Mouse (Mus musculus) telencephalon, adult 2 months (tissue): ENCODE data around the gene Slfnl1.

Experiments used
- DNase-seq: peaks from one replicate; pipeline ENCODE4 v3.0.0-alpha.2; 2011; ENCODE audit warnings: low read depth, low spot score

Slfnl1 gene

DNA sequence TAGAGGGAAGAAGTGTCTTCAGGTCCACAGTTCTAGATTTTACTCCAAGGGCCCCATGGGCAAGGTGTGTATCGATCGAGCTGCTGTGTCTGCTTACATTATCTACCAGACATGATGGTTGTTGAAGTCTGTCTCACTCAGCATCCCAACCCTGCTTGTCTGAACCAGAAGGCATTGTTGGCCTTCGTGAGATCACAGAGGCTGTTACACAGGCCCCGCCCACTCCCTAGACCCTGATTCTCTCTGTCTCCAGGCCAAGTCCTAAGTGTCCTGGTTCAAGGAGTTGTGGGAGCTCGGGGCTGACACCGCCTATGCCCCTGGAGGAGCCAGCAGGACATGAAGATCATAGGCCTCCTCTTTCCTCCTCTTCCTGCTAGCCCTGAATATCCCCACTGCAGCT lies at the start of gene Slfnl1:
Gene Slfnl1, plus strand, starts transcription at position 246 of the 400 bp plus-strand sequence.
- no peak for DNase-seq

DNA sequence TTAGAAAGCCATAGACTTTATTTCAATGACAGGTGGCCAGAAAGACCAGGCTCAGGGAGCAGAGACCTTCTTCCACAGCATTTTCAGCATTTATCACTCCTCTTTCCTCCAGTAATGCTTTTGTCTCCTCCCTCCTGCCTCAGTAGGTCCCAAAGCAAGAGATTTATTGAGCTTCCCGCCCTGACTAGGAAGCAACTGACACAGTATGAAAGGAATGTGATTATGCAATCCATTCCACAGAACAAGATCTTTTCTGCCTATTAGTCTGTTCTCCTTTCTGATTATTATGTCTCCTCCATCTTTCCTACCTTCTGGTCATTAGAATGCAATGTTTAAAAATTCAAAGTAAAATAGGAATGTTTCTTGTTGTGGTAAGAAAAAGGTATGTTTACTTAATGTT lies 44.3 kb upstream of the Slfnl1 start:
- no peak for DNase-seq

DNA sequence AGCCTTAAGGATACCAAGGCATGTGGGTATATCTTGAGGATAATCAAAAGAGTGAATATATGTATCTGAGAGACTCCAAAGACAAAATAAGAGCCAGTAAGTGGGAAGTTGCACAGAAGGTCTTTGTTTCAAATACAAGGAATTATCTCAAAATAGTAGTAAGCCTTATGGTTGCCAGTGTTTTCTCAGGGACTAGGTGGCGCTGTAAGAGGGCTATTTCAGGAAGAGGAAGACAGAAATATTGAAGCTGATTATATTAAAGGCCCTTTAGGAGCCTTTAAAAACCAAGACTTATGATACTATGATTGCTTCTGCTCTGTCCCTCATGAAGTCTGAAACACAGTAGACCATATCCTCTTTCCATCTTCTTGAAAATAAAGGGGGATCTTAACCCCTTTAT lies 25.1 kb upstream of the Slfnl1 start:
- DNase-seq, result no peak

DNA sequence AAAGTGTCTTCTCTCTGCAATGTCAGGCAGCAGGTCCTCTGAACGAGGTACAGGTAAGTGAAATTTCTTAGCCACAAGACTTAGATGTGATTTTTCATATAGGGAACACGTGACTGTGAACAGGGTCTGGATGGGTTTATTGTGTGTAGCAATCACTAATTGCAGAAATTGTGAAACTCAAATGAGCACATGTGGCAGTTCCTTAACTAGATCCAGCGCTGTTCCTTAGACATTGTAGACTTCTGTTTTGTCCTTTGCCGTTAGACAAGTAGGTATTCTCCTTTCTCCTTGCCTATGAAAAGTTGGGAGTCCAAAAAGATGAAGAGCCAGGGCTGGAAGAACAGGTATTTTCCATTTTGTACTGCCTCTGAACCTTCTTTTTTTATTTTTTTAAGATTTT lies 20.8 kb upstream of the Slfnl1 start:
- DNase-seq, result no peak

DNA sequence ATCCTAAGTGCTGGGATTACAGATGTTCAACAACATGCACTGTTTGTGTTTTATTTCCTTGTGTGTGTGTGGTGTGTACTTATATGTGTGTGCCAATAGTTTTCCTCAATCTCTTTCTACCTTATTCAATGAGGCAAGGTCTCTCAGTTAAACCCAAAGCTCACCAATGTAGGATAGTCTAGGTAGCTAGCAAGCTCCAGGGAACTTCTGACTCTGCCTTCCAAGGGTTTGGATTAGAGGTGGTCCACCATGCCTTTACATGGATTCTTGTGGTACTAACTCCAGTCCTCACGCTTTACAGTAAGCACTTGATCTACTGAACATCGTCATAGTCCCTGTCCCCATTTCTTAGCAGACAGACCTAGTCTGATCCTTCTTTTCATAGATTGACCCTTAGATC lies 17.7 kb upstream of the Slfnl1 start:
- DNase-seq, result no peak

DNA sequence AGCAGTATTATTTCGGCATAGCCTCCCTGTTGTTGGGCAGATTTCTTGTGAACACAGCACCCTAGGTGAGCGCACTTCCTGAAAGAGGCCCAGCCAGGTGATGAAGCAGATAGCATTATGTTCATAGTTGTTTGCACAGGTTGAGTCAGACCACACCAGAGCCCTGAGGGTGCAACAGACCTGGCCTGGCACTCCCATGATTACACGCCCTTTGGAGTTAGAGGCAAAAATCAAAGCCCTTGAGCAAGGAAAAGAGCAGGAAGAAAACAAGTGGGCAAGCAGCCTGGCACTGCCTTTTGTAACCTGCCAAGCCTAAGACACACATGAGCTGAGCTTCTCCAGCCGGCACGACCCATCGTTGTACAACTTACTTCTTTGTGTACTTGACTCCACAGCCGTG lies 15.5 kb upstream of the Slfnl1 start:
- DNase-seq, result no peak

DNA sequence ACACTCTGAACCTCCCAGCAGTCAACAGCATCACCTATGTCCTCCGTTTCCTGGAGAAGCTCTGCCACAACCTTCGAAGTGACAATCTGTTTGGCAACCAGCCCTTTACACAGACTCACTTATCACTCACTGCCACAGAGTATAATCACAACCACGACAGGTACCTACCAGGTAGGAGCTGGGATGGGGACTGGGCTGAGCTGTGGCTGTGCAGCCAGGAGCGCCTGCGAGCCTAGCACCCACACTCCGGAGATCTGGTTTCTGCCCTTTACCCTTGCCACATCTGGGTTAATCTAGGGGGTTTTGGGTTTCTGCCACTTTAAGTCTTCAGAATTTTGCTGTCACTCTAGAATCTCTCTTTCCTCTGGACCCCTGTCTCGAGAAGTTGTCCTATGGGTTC lies 15.1 kb upstream of the Slfnl1 start:
- no peak for DNase-seq

DNA sequence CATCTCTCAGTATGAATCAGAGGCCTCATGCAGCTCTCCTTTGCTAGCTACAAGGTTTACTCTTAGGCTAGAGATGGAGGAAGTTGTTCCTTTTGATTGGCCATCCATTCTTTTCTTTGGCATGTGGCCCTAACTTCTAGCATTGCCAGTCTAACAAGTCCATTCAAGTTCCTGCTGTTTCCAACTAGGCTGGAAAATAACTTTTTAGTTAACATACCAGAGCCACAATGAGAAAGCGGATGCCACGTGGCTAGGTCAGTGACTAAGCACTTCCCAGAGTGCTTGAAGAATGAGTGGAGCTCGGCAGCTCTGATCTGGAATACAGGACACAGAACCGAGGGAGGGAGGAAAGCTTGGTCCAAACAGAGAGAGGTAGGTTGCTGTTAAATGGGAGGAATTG lies 14.7 kb upstream of the Slfnl1 start:
- no peak for DNase-seq

DNA sequence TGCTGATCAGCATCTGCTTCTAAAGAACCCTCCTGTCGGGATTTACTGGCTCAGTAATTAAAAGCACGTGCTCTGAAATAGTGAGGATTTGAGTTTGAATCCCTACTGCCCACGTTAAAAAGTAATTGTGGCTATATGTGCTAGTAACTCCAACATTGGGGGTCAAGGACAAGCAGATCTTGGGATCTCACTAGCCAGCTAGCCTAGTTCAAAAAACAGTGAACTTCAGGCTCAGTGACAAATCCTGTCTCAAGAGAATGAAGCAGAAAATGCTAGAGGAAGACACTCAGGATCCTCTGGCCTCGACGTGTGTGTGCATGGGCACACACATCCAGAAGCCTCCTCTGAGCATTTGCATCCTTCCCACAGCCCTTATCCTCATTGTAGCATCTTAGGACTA lies 10.3 kb upstream of the Slfnl1 start:
- DNase-seq, result no peak

DNA sequence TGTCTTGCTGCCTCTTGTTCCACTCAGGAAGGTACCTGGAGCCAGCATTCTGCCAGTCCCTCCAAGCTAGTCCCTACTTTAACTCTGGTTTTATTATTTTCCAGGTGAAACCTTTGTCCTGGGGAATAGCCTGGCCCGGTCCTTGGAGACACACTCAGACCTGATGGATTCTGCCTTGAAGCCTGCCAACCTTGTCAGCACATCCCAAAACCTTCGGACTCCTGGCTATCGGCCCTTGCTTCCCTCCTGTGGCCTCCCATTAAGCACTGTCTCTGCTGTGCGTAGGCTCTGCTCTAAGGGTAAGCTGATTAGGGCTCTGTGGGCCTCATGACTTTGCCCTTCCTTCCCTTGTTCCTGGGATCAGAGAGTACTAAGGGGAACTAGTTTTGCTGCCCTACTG lies 9.7 kb upstream of the Slfnl1 start:
- no peak for DNase-seq

DNA sequence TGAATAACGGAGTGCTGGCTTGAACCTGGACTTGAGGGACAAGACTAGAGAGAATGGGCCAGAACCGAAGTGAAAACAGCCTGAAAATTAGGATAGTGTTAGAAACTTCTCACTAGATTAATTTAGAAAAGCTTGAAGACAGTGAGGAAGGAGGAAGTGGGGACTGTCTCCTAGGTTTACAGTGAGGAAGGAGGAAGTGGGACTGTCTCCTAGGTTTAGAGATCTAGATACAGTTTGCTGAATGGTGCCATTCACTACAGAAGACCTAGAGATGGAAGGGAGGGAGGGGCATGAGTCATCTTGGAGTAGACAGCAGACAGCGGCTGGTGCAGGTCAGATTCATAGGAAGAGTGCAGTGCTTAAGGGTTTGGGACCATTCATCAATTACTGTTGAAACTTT lies 8.9 kb upstream of the Slfnl1 start:
- DNase-seq, result no peak

DNA sequence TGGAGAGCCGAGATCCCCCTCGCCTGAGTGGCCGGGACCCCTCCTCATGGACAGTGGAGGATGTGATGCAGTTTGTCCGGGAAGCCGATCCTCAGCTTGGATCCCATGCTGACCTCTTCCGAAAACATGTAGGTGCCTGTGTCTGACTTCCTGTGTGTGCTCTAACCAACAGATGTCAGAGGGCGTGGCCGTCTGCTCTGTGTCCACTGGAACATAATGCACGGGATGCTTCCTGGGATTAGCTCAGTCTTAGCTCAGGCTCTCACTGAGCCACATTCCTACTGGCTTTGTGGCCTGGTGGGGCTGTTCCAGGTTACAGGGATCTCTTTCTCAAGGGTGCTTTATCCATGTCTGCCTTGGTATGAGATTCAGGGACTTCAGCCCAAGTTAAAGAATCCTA lies 3.9 kb upstream of the Slfnl1 start:
- DNase-seq, result no peak

DNA sequence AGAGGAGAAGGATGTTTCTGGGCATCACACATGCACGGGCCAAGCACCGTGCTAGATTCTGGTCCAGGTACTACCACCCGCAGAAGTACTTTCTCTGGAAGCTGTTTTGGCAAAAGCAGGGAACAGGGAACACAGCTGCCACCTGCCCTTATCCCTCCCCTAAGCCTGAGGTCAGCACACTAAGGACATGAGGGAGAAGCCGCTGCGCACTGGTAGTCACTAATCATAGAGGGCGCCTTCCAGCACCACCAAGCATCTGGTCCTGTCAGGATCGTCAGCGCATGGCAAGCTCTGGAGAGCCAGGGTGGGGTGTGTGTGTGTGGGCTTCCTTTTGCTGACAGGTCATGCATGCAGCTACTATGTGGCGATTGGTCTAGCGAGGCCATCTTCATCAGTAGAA lies 6.6 kb downstream of the Slfnl1 start:
- no peak for DNase-seq

DNA sequence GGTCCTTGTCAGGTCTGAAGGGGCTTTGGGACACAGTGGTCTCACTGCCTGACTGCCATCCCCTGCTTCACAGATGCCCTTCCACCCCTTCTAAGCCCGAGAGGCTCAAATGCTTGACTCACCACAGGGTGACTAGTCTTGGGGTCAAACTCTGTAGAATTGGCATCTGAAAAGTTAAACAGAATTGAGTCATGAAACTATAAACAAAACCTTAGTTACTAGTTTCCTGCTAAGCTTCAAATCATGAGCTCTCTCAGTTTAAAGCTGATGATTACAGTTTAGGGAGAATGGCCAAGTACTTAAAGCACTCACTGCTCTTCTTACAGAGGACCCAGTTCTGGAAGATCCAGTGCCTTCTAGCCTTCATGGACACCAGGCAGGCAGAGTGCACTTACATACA lies 12.9 kb downstream of the Slfnl1 start:
- DNase-seq, result no peak

DNA sequence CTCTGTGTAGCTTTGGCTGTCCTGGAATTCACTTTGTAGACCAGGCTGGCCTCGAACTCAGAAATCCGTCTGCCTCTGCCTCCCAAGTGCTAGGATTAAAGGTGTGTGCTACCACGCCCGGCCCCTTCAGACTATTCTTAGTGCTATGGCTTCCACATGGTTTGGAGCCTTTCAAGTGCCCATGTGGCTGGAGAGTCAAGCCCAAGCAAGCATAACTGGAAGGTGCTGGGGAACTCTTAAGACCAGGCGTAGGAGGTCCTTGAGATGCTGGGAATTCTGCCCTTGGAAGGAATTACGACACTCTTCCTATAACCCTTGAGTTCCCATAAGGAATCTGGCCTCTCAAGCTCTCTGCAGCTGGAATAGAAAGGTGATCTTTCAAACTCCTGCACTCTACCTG lies 24.6 kb downstream of the Slfnl1 start:
- DNase-seq, result no peak

DNA sequence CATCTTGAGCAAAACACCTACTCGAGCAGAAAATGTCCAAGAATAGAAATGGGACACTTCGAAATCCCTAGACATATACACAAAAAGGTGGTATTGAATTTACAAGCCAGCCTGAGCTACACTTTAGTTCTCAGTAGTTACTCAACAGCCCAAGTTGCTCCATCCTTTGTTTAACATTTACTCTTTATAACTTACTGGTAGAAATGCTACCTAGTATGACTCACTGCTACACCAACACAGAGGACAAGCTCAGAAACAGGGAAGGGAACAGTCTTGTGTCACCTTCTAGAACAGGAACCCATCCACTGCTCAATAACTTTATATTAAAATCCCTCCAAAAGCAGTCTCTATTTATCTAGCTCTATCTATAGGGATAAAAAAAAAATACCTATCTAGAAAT lies 33.7 kb downstream of the Slfnl1 start:
- peak; percentile 11 for DNase-seq

DNA sequence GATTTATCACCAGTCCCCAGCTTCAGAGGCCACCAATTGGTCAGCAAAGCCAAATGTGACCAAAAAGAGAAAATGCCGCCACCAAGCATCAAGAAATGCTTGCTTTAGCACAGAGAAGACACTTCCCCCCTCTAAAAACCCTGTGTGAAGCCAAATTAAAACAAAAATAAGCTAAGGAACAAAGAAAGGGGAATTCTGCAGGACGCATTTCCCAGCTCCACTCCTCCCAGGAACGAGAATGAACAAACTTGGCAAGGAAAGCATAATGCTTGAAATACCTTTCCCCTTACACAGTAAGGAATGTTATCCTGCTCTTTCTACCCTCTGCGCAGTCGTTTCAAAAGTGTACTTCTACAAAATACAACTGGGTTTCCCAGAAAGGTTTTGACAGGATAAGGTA lies 36.0 kb downstream of the Slfnl1 start:
- DNase-seq, result no peak

DNA sequence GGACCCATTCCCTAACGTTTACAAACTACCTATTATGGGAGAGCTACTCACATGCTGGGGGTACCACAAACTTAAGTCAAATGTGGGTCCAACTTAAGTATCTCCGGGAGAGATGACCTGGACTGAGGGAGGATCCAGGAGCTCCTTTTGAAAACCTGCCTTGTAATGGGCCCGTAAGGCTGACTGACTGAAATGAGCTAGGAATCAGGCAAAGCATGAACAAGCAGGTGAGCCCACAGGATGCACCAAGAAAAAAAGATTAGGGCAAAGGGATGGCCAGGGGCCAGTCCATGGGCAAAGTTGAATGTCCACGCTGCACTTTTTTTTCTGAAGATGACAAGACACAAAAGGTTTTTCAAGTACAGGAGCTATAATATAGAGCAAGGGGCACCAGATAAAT lies 37.0 kb downstream of the Slfnl1 start:
- DNase-seq, result no peak

DNA sequence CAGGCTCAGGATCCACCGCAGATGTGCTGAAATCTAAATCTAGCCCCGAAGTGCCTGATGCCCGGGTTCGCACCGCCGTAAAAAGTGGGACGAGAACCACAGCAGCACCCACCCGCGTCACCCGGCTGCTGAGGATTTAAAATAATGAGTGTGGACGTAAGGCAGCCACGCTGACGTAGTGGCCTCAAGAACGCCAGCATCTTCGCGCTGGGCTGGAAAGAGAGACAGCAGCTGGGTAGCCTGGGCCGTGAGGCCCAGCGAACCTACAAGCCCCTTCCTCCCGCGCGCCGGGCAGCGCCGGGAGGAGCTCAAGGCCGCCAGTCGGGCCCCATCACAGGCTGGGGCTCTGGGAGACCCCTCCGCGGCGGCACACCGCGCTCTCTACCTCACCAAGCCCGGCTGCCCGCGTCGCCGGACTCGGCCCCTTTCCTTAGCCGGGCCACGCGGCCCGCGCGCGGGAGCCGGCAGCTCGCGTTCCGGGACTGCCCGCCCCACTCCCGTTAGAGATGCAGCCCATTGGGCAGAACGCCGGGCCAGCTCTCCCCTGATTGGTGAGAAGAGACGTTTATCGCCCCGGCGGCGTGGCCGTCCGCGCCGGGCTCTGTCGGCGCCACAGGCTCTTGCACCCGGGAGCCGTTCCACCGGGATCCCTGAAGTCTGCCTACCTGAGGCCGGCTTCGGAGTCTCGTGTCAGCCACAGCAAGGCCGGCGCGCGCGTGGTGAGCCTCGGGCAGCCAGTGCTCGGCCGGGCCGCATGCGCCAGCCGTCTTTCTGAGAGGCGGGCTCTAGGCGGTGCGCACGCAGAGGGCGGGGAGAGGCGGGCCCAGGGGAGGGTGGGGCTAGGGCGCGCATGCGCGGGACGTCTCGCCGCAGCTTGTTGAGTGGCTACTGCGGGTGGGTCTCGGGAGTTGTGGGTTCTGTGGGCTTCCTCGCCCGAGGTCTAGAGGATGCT lies 37.7 kb downstream of the Slfnl1 start, which contains the start of gene Ctps:
Gene Ctps, minus strand, starts transcription at position 791 of the 952 bp plus-strand sequence.
- DNase-seq, result peak; percentile 88

DNA sequence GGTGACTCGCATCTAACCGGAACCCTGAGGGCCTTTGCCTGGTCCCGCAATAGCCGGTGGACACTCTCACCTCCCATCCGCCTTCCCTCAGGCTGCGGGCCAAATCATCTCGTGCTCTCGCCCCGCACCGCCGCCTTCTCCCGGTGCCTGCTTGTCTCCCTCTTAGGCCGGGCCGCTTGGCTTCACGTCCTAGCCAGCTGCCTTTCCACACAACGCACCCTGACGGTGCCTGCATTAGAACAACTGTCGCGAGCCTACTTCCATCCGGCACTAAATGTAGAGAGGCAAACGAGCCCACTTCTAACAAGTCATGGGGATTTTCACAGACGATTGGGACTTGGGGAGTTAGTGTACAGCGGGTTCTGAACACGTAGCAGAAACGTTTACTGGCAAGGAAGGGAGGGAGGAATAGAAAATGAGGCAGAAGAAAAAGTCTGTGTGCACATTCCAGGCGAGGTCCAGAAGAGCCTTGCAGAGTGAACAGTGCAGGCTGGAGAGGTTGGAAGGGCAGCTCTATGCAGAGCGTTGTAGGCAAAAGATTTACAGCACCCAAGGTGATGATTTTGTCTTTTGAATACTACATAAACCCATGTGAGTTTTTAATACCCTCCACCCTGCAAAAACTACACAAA lies 38.5 kb downstream of the Slfnl1 start:
- DNase-seq, result no peak

DNA sequence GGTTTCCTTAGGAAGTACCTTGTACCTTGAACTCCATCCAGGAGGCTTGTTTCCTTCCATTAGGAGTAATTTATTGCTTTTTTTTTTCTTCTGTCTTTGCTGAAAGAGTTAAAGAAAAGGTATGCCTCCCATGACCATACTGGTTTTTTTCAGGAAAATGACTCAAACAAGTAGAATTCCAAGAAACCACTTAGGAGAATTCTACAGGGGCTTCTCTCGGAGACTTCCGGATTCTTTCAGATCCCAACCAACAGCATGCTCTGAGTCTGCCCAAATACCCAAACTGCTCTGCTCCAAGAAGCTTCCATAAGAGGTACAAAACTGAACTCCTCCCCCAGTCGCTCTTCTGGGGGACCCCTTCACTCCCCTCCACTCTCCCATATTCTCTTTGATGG lies 39.0 kb downstream of the Slfnl1 start:
- DNase-seq, result no peak

DNA sequence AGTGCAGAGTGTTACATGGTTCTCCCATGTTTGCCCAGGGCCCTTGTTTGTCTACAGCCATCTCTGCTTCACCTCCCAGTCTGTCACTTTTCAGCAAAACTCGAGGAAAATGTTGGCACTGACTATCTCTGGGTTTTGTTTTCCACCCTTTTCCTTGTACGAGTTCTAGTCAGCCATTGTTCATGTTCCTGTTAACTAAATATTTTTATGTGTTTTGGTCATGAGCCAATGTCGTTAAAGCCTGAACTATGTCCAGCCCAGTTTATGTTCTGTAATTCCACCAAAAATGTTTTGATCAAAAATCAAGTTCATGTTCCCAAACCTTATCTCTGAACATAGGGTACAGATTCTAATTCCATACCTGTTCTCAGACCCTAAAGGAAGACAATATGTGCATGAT lies 39.7 kb downstream of the Slfnl1 start:
- DNase-seq, result no peak

DNA sequence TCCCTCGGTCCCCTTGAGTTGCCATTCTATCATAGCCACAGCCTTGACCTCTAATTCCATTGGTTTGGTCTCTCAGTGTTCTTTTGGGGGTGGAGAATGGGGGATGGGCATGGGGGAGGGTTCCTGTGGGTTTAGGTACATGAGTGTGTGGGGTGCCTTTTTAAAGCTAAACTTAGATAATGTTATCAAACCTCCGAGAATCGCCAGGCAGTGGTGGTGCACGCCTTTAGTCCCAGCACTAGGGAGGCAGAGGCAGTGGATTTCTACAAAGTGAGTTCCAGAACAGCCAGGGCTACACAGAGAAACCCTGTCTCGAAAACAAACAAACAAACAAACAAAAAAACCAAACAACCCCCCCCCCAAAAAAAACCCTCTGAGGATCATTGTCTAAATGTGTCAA lies 48.9 kb downstream of the Slfnl1 start:
- no peak for DNase-seq
